Mouse (Mus musculus): ENCODE data around the gene Ccdc74a.

DNA sequence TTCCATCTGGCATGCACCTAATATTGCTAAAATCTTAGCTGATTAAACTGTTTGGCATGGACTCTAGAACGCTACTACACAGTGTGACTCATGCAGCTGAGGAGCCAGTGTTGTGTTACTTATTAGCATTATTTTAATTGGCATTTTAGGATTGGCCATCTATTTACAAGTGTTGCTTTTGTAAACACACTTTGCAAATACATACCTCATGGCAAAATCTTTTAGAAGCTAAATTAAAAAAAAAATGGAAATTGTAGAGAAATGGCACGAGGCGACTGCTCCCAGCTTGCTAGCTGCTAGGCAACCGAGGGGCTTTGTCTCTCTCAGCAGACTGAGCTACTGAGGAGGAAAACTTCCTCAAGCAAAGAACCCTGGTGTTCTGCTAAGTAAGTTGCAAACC lies 41.3 kb upstream of the Ccdc74a start:
- no peak for TF ChIP-seq POLR2A (IDR thresholded peaks at IDR 0.05; ENCODE audit: insufficient read depth, low read depth, low read length)
- TF ChIP-seq CTCF (IDR thresholded peaks at IDR 0.05; ENCODE audit: insufficient read depth, low read depth, low read length): no peak
